Mouse (Mus musculus): Measurements from ENCODE around the gene Sacs.
A peak's percentile ranks its signal among the peaks of the same experiment; 100 is the strongest.
"Not testable (repeated sequence)": the region's sequence is repeated elsewhere in the genome, so short reads cannot be mapped to it uniquely, and the experiment has no call there.

The Sacs gene

DNA sequence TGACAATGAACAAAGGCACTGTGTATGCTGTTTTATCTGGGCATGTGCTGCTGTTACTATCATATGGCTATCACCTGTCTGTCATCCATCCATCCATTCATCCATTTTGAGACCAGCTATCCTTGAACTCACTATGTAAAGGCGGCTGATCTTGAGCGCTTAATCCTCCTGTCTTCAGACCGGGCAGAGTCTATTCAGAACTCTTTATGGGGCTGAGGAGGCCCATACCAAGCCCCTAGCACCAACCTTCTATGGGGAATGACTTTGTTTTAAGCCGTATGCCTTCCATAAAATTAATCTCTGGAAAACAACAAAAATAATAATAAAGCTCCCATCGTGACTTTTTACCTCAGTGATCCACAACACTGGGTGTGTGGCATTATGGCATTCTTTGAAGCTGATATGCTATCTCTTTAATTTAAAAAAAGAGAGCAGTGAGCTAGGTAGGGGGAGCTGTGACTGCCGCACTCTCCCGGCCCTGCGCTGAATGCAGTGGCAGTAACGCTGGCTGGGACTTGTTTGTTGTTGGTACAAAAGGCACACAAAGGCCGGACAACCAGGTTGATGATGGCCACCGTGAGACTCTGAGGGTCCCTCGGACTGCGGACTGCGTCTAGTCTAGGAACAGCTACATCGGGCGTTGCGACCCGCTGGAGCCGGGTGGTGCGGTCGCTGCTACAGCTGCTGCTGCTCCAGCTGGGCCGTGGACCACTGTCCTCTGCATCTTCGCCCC lies at the start of gene Sacs:
Sacs (plus strand) TSS at position 464 of the 733 bp plus-strand sequence.
- no peak for DNase-seq (ENCODE audit: low read depth, low spot score)

DNA sequence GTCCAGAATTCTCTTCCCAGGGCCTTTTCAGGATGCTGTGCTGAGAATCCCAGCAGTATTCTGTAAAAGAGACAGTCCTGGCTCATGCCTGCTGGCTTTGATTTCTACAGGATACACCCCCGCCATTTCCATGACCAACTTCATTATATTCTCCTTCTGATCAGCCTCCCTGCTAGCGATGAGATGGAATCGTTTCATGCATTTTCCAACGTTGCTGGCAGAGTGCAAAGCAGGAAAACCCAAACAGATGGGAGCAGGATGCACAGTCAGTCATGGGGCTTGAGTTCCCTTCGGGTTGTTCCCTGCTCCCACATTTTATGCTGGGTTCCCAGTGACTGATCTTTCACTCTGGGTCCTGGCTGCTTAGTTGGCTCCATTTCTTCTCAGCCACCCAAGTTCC lies 47.3 kb upstream of the Sacs start:
- DNase-seq (ENCODE audit: low read depth, low spot score): no peak

DNA sequence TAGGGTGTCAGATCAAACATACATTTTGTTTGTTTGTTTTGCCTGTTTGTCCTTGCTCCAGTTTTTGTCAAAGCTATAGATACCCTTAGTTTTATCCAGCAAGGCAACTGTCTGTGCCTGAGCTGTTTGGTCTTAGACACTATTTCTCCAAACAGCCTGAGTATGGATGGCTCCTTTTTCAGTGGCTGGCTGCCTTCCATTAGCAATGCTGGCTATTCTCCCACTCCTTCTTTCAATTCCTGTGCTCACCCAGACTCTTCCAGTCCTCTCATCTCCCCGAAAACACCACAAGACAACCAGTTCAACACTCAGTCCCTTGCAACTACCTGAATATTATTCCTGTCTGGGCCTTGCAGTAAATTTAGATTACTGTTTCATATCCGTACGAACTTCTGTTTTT lies 46.2 kb upstream of the Sacs start:
- DNase-seq (ENCODE audit: low read depth, low spot score): no peak

DNA sequence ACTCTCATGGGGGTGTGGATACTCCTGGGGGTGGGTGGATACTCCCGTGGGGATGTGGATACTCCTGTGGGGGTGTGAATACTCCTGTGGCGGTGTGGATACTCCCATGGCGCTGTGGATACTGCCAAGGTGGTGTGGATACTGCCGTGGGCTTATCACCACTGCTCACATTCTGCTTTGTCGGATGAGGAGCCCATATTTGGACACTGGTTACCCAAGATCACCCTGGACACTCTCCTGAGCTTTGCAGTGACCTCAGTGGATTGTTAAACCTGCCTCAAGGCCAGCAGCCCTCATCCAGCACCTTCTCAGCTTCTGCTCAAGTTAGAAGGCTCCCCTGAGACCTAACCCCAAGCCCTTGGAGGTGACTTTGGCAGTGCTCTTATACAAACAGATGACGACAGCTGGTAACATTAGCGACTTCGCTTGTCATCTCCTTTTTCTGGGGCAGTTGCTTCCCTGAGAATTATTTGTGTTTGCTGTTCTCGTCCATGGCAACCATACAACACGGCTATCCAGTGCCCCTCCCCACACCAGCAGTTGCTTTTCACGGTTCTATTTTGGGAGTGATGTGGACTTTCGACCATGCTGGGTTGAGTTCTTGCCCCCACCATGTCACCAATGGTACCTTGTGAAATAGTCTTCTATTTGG lies 40.2 kb upstream of the Sacs start:
- no peak for DNase-seq (ENCODE audit: low read depth, low spot score)

DNA sequence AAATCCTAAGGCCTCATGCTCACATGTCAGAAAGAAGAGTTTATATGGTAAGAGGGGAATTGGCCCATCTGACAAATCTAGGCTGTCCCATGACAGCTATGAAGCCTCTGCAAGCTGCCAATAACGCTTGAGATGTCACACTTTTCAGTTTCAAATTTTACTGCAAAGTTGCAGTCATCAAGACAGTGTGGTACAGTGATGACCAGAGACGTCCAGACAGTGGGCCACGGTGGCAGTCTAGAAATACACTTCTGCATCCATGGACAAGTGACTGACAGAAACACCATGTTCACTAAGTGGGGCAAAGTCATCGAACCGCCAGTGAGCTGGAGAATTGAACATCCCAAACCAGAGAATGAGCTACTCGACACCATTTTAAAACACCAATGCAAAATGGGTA lies 37.5 kb upstream of the Sacs start:
- no peak for DNase-seq (ENCODE audit: low read depth, low spot score)

DNA sequence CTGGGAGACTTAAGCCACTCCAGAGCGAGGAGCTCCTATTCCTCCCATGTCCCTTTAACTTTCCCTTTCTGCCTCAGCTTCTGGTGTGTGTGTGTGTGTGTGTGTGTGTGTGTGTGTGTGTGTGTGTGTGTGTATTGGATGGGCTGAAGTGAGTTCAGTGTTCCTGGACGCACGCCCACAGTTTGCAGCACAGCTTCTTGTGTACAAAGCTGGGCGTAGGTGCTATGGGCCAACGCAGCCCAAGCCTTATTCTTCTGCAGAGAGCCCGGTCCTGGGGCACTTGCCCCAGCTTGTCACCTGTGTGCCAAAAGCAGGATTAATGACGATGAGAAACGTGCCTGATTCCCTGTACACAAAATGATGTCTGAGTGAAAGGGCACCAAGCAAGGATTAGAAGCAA lies 31.9 kb upstream of the Sacs start:
- DNase-seq (ENCODE audit: low read depth, low spot score): no peak

DNA sequence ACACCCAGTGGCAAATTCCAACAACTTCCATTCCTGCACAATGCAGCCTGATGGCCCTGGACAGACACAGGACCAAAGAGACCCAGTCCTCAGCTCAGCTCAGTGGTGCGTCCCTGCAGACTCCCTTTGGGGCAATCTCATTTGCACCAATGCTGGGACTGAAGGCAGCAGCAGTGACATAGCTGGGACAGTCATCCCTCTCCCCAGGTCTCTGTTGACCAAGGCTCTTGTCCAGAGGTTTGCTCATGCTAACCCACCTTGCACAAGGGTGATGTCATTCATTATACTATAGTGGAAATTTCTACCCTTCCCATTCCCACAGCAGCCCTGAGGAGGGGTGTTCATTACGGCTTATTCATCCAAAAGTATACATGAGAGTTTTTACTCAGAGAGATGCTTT lies 29.6 kb upstream of the Sacs start:
- no peak for DNase-seq (ENCODE audit: low read depth, low spot score)

DNA sequence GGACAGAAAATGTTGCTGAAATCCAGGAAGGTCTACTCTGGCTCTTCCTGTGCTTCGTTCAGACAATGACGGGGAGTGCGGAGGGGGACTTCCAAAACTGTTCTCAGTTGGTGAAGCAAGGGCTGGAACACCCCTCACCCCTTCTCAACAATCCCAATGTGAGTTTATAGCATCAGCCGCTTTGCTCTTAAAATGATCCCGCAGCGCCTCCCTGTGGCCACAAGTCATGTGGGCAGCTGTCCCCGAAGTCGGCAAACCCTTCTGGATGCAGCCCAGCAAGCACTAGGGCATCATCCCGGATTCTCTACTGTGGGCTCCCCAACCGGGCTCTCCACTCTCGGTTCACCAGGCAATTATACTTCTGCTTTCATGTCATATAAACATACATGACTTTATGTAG lies 25.9 kb upstream of the Sacs start:
- peak; percentile 72 for DNase-seq (ENCODE audit: low read depth, low spot score)

DNA sequence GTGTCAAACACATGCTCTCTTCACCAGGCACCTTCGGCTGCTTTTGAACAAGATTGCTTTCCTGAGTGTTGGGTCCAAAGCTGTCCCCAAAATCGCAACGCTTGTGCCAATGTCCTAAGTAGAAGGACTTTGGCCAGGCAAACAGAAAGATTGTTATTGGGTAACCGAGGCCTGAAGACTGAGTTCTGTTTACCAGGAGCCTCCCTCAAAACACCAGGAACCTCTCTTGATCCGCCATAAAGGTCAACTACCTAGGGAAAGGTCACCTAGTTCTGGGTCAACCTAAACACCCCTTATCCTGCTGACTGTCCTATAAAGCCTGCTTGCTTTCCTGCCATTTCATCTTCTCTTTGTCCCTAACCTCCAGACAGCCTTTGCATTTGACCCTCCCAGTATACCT lies 13.5 kb upstream of the Sacs start:
- DNase-seq (ENCODE audit: low read depth, low spot score): no peak

DNA sequence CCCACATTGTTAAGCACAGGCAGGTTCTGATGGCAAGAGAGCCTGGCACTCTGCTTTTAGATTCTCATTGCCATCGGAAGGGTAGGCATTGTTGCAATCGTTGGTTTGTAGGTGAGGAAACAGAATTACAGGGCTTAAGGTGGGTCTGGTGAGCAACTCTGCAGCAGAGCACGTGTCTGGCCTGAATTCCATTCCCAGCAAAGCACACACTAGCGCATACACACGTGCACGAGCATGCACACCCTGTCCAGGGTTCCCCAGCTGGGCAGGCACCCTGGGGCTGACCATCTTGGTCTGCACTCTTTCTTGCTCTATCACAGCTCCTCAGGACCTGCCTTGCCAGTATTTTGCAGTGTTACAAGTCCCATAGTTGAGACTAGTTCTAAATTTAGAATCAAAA lies 13.1 kb upstream of the Sacs start:
- no peak for DNase-seq (ENCODE audit: low read depth, low spot score)

DNA sequence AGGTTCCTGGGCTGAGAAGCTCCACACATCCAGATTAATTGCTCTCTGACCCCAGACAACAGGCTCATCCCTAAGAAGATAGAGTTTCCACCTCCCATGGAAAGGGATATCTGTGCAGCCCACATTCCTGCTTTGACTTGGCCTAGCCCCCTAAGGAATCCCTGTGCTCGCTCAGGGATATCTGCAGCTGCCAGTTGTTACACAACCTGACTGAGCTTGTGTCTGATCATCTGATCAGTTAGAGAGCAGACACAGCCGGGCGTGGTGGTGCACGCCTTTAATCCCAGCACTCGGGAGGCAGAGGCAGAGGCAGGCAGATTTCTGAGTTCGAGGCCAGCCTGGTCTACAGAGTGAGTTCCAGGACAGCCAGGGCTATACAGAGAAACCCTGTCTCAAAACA lies 10.9 kb upstream of the Sacs start:
- DNase-seq (ENCODE audit: low read depth, low spot score): peak; percentile 26

DNA sequence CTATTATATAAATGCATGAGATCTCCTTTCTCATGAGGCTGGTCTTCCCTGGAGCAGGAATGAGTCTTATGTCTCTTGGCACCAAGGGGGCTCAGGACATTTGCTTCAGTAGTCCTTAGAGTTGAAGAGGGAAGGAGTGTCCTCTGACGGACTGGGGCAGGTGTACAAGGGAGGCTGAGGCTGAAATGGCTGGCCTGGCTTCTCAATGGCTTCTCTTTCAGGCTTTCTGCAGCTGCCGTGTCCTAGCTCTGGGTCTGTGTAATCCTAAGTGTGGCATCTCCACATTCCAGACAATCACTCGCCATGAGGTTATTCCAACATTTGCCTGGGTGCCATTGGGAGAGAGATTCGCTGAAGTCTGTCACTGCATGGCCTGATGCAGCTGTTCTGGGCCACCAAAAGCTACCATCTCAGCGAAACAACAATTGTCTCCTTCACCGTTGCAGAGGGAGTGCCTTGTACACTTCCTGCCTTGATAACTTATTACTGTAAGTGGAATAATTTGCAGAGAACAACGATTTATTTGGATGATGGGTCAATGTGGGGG lies 9.2 kb upstream of the Sacs start:
- no peak for DNase-seq (ENCODE audit: low read depth, low spot score)

DNA sequence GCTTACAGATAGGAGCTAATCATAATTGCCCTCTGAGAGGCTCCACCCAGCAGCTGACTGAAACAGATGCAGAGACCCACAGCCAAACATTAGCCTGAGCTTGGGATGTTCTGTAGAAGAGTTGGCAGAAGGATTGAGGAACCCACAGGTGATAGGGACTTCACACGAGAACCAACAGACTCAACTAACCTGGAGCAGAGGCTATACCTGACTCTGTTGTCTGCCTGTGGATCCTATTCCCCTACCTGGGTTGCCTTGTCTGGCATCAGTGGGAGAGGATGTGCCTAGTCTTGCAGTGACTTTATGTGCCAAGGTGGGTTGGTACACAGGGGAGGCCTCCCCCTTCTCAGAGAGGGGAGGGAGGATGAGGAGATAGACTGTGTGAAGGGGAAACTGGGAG lies 5.7 kb upstream of the Sacs start:
- no peak for DNase-seq (ENCODE audit: low read depth, low spot score)

DNA sequence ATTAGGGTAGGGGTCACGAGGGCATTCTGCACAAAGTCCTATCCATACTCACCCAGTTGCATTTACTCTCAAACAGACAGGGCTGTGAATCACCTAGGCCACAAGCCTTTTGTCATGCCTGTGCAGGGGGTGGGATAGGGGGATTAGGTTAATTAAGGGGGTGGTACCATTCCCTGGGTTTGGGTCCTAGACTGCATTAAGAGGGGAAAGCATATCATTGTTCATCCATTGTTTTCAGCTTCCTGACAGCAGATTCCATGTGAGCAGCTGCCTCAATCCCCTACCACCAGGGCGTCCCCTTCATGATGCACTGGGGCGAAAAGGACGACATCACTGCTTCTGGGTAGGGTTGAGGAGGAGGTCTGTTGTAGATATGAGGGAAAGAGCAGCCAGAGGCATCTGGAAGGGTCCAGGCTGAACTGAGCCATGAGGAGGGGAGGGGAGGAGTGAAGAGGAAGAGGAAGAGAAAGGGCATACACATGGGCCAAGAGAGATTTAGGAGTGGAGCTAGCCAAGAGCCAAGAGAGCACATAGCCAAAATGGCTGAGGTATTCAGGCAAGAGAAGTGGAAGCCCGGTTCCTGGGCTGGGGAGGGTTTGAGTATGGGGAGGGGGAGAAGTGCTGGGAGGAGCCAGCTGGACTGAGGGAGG lies 3.8 kb upstream of the Sacs start:
- DNase-seq (ENCODE audit: low read depth, low spot score): peak; percentile 97

DNA sequence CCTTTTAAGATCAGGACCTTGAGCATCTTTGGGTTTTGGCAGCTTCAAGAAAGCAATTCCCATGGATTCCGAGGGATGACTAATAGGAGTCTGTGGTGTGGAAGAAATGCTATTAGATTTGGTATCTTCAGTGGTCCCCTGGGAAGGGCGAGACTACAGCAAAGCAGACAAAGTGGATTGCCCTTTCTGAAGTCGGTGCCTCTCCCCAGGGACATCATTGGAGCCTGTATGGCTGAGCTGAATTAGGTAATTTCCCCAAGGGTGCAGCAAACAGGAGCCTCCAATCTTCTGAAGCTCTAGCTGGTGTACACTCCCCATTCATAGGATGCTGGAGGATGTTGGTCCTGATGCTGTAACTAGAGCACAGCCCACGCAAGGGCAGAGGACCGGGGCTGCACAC lies 847 bp upstream of the Sacs start:
- DNase-seq (ENCODE audit: low read depth, low spot score): no peak

DNA sequence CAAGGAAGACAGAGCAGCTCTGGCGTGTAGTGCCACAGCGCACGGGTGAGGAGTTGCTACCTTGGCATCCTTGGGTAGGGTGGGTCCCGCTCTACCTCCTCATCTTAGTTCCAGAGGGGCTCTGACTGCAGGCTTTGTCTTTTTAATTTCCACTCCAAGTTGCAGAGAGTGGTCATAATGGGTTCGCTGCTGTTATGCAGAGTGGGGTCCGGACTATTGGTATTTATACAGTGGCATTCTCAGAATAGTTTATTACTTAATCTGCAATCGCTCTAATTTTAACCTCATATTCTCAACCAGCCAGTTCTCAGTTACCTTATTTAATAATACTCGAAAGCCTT lies 440 bp downstream of the Sacs start:
- peak; percentile 71 for DNase-seq (ENCODE audit: low read depth, low spot score)

DNA sequence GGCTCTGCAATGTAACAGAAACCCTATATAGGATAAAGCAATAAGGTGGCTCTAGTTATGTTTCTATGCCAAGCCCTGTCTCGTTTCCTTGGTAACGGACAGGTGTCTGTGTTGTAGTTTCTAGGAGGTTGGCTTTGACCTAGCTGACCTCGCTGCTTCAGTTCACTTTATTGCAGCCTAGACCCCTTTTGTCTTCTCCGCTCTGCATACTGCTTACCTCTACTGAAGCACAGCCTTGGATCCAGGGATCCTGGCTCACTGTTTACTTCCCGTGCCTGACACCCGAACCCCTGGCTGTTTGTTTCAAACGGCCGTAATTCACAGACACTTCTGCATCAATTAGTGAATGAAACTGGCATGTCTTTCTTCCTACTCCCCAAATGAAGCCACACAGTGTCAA lies 5.1 kb downstream of the Sacs start:
- peak; percentile 59 for DNase-seq (ENCODE audit: low read depth, low spot score)

DNA sequence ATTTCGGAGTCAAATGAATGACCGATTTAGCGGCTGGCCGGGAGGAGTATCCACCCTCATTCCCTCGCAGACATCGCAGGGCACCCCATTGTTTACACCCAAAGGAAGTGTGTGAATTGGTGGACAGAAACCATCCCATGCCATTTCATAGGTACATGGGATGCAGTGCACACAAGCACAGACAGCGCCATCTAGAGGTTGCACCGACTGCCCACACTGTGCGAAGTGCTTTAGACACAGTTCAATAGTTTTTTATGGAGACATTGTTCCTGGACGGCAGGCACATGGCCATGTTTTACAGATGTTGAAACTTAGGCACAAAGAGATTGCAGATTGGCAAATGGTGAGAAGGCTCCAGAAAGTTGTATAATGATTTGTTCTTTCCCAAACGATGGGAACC lies 5.6 kb downstream of the Sacs start:
- DNase-seq (ENCODE audit: low read depth, low spot score): peak; percentile 90

DNA sequence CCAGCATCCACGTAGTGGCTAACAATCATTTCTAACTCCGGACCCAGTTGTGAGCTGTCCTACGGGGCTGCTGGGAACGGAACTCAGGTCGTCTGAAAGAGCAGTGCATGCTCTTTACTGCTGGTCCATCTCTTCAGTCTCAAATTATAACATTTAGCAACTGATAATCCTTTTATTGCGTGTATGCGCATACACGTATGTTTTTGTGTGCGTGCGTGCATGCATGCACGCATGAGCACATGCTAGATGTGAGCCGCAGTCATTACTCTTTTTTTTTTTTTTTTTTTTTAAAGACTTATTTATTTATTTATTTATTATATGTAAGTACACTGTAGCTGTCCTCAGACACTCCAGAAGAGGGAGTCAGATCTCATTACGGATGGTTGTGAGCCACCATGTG lies 12.2 kb downstream of the Sacs start:
- DNase-seq (ENCODE audit: low read depth, low spot score): not testable (repeated sequence)

DNA sequence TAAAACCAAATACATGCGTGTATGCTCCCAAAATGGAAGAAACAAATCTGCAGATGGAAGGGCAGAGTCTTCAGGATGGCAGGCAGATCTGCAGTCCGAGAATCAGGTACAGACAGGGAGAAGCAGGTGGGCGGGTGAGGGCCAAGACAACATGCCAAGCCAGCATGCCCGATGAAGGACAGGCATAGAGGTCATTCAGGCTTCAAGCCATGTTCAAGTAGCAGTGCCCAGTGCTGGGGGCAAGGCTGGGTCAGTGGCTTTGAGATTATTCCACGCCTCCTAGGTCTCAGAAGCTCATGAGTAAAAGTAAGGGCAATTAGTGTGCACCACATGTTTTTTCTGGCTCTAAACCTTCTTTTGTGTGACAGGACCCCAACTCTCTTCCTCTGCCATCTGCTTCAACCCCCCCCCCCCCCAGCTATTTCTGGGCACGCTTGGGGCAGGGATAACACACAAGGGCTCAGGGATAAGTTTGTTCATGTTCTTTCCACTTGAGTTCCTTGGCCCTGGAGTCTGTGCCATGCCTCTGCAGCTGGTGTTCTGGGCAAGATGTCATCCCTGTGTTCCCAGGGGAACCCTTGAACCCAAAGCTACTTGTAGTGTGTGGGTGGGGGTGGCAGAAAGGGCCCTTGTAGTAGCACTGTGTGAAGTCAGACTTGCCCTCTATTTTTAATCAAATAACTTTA lies 16.8 kb downstream of the Sacs start:
- DNase-seq (ENCODE audit: low read depth, low spot score): no peak

DNA sequence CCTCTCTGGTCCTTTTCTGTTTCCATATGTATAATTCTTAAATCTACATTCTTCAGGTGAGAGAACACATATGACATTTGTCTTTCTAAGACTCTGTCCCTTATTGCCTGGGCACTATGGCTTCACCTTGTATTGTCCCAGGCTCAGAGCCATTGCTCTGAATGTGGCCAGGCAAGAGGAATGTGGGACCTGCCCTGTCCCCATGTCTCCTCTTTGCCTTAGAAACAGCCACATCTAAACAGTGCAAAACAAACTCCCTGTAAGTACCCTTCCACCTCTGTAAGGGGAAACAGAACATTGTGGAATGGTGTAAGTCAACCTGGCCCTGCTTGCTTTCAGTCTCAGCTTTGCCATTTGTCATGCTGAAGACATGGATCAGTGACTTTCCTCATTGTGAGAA lies 17.4 kb downstream of the Sacs start:
- DNase-seq (ENCODE audit: low read depth, low spot score): no peak

DNA sequence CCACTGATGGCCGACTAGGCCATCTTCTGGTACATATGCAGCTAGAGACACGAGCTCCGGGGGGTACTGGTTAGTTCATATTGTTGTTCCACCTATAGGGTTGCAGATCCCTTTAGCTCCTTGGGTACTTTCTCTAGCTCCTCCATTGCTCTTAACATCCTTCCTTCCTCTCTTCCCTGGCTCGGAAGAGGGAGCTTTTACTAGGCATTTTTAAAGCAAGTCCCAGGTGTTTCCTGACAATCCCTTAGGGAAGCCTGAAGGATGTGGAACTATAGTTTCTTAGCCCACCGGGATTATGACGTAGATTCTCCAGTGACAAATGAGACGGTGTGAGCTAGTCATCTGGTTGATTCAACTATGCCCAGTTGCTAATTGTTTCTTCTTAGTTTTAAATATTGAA lies 19.2 kb downstream of the Sacs start:
- not testable (repeated sequence) for DNase-seq (ENCODE audit: low read depth, low spot score)
